Mouse (Mus musculus): ENCODE data around the gene Cdc37l1. TPM values are rescaled to one million over a fixed set of nuclear protein-coding genes. Genes with fewer than 3 reads are reported as not detected.

Gene Cdc37l1
- polyA plus RNA-seq (2014; fragmentation: Nextera tagmentation; extraction: Ambion mirVana): 51.5 and 51.7 TPM in 2 replicates

DNA sequence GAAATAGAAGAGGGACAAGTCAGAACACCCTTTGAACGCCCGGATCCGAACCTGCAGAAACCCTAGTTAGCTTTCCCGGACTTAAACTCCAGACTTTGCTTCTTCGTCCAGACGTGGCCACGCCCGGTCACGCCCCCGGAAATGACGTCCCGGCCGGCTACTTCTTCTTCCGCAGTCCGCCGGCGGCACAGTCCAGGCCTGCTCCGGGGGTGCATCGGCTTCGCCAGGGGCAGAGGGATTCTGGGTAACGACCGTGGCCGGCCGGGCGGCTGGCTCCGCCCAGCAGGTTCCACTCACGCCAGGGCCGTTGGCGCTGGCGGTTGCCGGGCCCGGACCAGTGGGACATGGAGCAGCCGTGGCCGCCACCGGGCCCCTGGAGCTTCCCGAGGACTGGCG is at the start of gene Cdc37l1:
Cdc37l1 (plus strand) TSS at position 159 of the 396 bp plus-strand sequence.
- Histone ChIP-seq H3K9me3 (ENCODE audit: control insufficient read depth, low read length) (no peaks in the 10 kb centered on the region), H3K36me3 (ENCODE audit: control insufficient read depth, insufficient read depth, low read length) (no peaks in the 10 kb centered on the region), H3K4me2 (replicated peaks; ENCODE audit: low read depth, low read length) (peak within 1 kb of the TSS; percentile 38), H3K9ac (ENCODE audit: low read depth, low read length) (peak within 1 kb of the TSS; percentile 76), H3K27ac (ENCODE audit: low read depth, low read length) (peak within 1 kb of the TSS; percentile 38), H3K27me3 (ENCODE audit: control insufficient read depth, insufficient read depth, low read length) (no peaks in the 10 kb centered on the region), H3K4me3 (ENCODE audit: low read depth, low read length) (peak within 1 kb of the TSS; percentile 63), H3K4me1 (replicated peaks; ENCODE audit: control insufficient read depth, insufficient read depth, low read length) (0 out of 2 replicates have a peak, but pooled peaks cover 2% of the 10 kb centered on the region)
- WGBS: under 1% methylated on average over 27 of the region's 37 CpGs
- DNase-seq (ENCODE audit: low spot score): peak; percentile 98
- peak; percentile 98 for ATAC-seq (ENCODE audit: low FRiP score)

DNA sequence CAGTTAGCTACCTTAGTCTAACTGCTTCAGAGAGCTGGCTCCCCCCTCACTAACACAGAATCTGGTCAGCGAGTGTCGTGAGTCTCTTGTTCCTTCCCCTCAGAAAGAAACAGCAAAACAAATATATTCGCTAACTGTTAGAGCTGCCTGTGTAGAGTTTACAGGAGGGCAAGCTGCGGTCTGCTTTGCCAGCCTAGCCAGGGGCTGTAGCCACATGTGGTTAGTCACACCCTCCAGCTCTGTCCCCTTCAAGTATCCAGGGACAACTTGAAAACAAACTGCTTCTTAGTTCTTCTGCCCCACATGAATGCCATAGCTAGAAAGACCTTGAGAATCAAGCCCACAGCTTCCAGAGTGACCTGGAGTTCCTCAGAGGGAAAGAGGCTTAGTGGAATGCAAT is 48.9 kb upstream of the Cdc37l1 start:
- no peak overlapping the region for H3K9ac ChIP-seq (ENCODE audit: low read depth, low read length)
- no peaks in the 10 kb centered on the region for H3K27me3 ChIP-seq (ENCODE audit: control insufficient read depth, insufficient read depth, low read length)
- DNase-seq (ENCODE audit: low spot score) (no peak), ATAC-seq (ENCODE audit: low FRiP score) (no peak)
- no peak overlapping the region for H3K27ac ChIP-seq (ENCODE audit: low read depth, low read length)
- no peaks in the 10 kb centered on the region for H3K4me1 ChIP-seq (replicated peaks; ENCODE audit: control insufficient read depth, insufficient read depth, low read length)
- no peak overlapping the region for H3K4me3 ChIP-seq (ENCODE audit: low read depth, low read length)
- no peaks in the 10 kb centered on the region for H3K9me3 ChIP-seq (ENCODE audit: control insufficient read depth, low read length)
- no peak overlapping the region for H3K4me2 ChIP-seq (replicated peaks; ENCODE audit: low read depth, low read length)
- 67% methylated on average over 4 of the region's 4 CpGs for WGBS
- no peaks in the 10 kb centered on the region for H3K36me3 ChIP-seq (ENCODE audit: control insufficient read depth, insufficient read depth, low read length)

DNA sequence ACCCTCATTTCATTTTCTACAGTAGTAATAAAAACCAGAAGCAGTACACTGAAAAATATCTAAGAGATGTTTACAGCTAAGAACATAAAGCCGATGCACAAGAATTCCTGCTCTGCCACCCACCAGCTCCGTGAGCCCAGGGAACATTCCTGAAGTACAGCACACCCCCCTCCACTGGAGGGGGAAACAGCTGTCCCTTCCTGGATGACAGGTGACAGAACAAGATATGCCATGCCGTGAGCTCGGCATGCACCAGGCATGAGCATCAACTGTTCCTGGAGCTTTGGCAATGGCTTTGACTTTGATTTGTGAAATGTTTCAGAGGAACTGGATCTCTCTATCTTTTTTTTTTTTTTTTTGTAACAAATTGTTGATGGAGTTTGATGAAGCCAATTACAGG is 43.4 kb upstream of the Cdc37l1 start:
- no peaks in the 10 kb centered on the region for H3K9me3 ChIP-seq (ENCODE audit: control insufficient read depth, low read length)
- no peak overlapping the region for H3K9ac ChIP-seq (ENCODE audit: low read depth, low read length)
- ATAC-seq (ENCODE audit: low FRiP score) (no peak), DNase-seq (ENCODE audit: low spot score) (no peak)
- no peak overlapping the region for H3K4me3 ChIP-seq (ENCODE audit: low read depth, low read length)
- H3K36me3 ChIP-seq (ENCODE audit: control insufficient read depth, insufficient read depth, low read length): no peaks in the 10 kb centered on the region
- no peaks in the 10 kb centered on the region for H3K4me1 ChIP-seq (replicated peaks; ENCODE audit: control insufficient read depth, insufficient read depth, low read length)
- WGBS: 73% methylated on average over 4 of the region's 4 CpGs
- H3K4me2 ChIP-seq (replicated peaks; ENCODE audit: low read depth, low read length): no peak overlapping the region
- H3K27me3 ChIP-seq (ENCODE audit: control insufficient read depth, insufficient read depth, low read length): no peaks in the 10 kb centered on the region
- no peak overlapping the region for H3K27ac ChIP-seq (ENCODE audit: low read depth, low read length)

DNA sequence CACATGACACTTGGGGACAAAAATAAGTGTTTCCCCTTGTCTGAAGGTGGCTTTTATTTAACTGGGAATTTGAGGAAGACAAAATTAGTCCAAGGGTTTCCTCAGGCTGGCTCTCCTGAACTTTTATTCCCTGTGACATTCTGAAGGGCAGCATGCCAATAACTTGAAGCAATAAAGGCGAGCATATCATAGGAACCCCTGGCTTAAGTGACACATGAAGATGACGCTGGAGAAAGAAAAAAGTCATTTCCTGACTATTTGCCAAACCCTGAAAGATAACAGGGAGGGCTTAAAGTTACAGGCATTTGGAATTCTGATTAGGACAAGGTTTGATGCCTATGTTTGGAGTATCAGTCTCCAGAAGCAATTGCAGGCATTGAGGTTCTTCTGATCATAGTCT is 42.8 kb upstream of the Cdc37l1 start:
- Histone ChIP-seq H3K27me3 (ENCODE audit: control insufficient read depth, insufficient read depth, low read length) (no peaks in the 10 kb centered on the region), H3K36me3 (ENCODE audit: control insufficient read depth, insufficient read depth, low read length) (no peaks in the 10 kb centered on the region), H3K9ac (ENCODE audit: low read depth, low read length) (no peak overlapping the region), H3K4me3 (ENCODE audit: low read depth, low read length) (no peak overlapping the region), H3K4me1 (replicated peaks; ENCODE audit: control insufficient read depth, insufficient read depth, low read length) (no peaks in the 10 kb centered on the region), H3K9me3 (ENCODE audit: control insufficient read depth, low read length) (no peaks in the 10 kb centered on the region), H3K4me2 (replicated peaks; ENCODE audit: low read depth, low read length) (no peak overlapping the region), H3K27ac (ENCODE audit: low read depth, low read length) (no peak overlapping the region)
- 75% methylated on average over 2 of the region's 2 CpGs for WGBS
- no peak for DNase-seq (ENCODE audit: low spot score)
- ATAC-seq (ENCODE audit: low FRiP score): no peak

DNA sequence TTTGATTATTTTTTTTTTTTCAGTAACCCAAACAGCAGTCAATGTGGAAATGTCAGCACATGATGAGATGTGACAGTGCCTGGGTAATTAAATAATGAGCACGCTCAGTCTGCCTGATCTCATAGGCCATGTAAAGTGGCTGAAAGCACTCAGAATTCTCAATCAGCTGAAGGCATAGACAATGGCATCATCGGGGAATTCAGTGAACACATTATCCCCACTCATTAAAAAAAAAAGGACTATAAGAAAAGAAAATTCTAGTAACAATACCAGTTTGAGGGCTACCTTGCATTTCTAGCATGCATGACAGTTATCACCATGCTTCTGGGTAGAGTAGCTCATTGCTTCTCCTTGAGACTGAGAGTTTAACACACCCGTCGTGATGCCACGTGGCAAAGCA is 38.9 kb upstream of the Cdc37l1 start:
- H3K4me2 ChIP-seq (replicated peaks; ENCODE audit: low read depth, low read length): no peak overlapping the region
- DNase-seq (ENCODE audit: low spot score) (no peak), ATAC-seq (ENCODE audit: low FRiP score) (no peak)
- no peaks in the 10 kb centered on the region for H3K36me3 ChIP-seq (ENCODE audit: control insufficient read depth, insufficient read depth, low read length)
- no peak overlapping the region for H3K4me3 ChIP-seq (ENCODE audit: low read depth, low read length)
- H3K27ac ChIP-seq (ENCODE audit: low read depth, low read length): no peak overlapping the region
- no peaks in the 10 kb centered on the region for H3K27me3 ChIP-seq (ENCODE audit: control insufficient read depth, insufficient read depth, low read length)
- H3K4me1 ChIP-seq (replicated peaks; ENCODE audit: control insufficient read depth, insufficient read depth, low read length): no peaks in the 10 kb centered on the region
- whole genome bisulfite sequencing: 77% methylated on average over 5 of the region's 5 CpGs
- no peaks in the 10 kb centered on the region for H3K9me3 ChIP-seq (ENCODE audit: control insufficient read depth, low read length)
- H3K9ac ChIP-seq (ENCODE audit: low read depth, low read length): no peak overlapping the region

DNA sequence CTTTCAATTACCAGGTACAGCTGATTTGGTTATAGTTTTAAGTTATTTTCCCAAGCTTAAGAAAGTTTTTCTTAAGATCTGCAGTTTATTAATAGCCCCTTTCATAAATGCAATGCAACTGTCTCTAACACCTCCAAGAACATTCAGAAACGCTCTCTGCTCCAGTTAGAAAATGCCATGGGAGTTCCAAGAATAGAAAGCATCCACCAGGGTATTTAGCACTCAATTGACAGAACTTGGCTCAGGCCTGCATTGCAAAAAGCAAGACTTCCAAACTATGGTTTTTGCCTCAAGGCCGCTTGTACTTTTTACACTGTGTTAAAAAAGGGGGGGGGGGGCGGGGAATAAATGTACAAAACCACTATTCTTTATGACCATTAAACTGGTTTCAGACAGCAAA is 27.0 kb upstream of the Cdc37l1 start:
- WGBS: 52% methylated on average over 3 of the region's 3 CpGs
- DNase-seq (ENCODE audit: low spot score) (no peak), ATAC-seq (ENCODE audit: low FRiP score) (no peak)
- H3K27me3 ChIP-seq (ENCODE audit: control insufficient read depth, insufficient read depth, low read length): 0 out of 2 replicates have a peak, but pooled peaks cover 2% of the 10 kb centered on the region
- H3K4me1 ChIP-seq (replicated peaks; ENCODE audit: control insufficient read depth, insufficient read depth, low read length): peaks cover 2% of the 10 kb centered on the region; the same call in 1 of the 2 replicates
- no peak overlapping the region for H3K27ac ChIP-seq (ENCODE audit: low read depth, low read length)
- no peak overlapping the region for H3K4me2 ChIP-seq (replicated peaks; ENCODE audit: low read depth, low read length)
- no peak overlapping the region for H3K9ac ChIP-seq (ENCODE audit: low read depth, low read length)
- H3K4me3 ChIP-seq (ENCODE audit: low read depth, low read length): no peak overlapping the region
- H3K36me3 ChIP-seq (ENCODE audit: control insufficient read depth, insufficient read depth, low read length): no peaks in the 10 kb centered on the region
- H3K9me3 ChIP-seq (ENCODE audit: control insufficient read depth, low read length): no peaks in the 10 kb centered on the region

DNA sequence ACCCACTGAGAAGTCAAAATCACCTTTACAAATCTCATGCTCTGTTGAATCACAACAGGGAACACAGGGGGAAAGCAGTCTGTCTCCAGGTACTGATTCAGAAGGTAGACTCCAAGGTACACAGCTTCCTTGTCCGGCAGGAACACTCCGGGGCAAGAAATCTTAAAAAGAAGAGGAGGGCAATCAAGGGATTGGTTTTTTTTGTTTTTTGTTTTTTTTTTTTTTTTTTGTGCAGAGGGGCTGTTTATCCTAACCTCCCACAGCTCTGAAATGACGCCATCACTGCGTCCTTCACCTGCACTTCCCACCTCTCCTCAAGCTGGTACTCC is 26.7 kb upstream of the Cdc37l1 start:
- no peak overlapping the region for H3K27ac ChIP-seq (ENCODE audit: low read depth, low read length)
- H3K9me3 ChIP-seq (ENCODE audit: control insufficient read depth, low read length): no peaks in the 10 kb centered on the region
- DNase-seq (ENCODE audit: low spot score): no peak
- H3K27me3 ChIP-seq (ENCODE audit: control insufficient read depth, insufficient read depth, low read length): 0 out of 2 replicates have a peak, but pooled peaks cover 2% of the 10 kb centered on the region
- H3K4me2 ChIP-seq (replicated peaks; ENCODE audit: low read depth, low read length): peak overlapping the region; percentile 83
- WGBS: 2% methylated on average over 4 of the region's 4 CpGs
- peak overlapping the region; percentile 88; the same call in 1 of the 2 replicates for H3K9ac ChIP-seq (ENCODE audit: low read depth, low read length)
- peak overlapping the region; percentile 77 for H3K4me3 ChIP-seq (ENCODE audit: low read depth, low read length)
- no peaks in the 10 kb centered on the region for H3K36me3 ChIP-seq (ENCODE audit: control insufficient read depth, insufficient read depth, low read length)
- H3K4me1 ChIP-seq (replicated peaks; ENCODE audit: control insufficient read depth, insufficient read depth, low read length): peaks cover 2% of the 10 kb centered on the region; the same call in 1 of the 2 replicates
- no peak for ATAC-seq (ENCODE audit: low FRiP score)

DNA sequence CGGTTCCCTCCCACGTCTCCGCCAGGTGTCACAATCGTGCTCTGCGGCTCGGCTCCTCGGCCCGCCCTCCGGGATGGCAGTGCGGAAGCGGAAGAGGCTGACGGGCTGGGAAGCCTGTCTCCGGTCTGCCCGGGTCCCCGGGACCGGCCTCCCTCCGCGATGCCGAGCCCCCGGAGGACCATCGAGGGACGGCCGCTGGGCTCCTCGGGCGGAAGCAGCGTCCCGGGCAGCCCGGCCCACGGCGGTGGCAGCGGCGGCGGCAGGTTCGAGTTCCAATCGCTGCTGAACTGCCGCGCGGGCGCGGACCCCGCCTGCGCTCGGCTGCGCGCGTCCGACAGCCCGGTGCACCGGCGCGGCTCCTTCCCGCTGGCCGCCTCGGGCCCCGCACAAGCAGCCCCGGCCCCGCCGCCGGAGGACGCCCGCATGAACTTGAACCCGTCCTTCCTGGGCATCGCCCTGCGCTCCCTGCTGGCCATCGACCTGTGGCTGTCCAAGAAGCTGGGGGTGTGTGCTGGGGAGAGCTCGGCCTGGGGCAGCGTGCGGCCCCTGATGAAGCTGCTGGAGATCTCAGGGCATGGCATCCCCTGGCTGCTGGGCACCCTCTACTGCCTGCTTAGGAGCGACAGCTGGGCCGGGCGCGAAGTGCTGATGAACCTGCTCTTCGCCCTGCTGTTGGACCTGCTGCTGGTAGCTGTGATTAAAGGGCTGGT is 26.2 kb upstream of the Cdc37l1 start, which contains the start of gene Plpp6:
Plpp6 (plus strand) TSS at position 112 of the 710 bp plus-strand sequence.
- WGBS: 0% methylated on average over 65 of the region's 73 CpGs
- DNase-seq (ENCODE audit: low spot score) (peak; percentile 76), ATAC-seq (ENCODE audit: low FRiP score) (peak; percentile 82)
- H3K4me2 ChIP-seq (replicated peaks; ENCODE audit: low read depth, low read length): peak within 1 kb of the TSS; percentile 83
- 0 out of 2 replicates have a peak within 1 kb of the TSS, but pooled peaks have one; percentile 39 for H3K27ac ChIP-seq (ENCODE audit: low read depth, low read length)
- peak within 1 kb of the TSS; percentile 77 for H3K4me3 ChIP-seq (ENCODE audit: low read depth, low read length)
- H3K9ac ChIP-seq (ENCODE audit: low read depth, low read length): peak within 1 kb of the TSS; percentile 88
- H3K4me1 ChIP-seq (replicated peaks; ENCODE audit: control insufficient read depth, insufficient read depth, low read length): peaks cover 2% of the 10 kb centered on the region; the same call in 1 of the 2 replicates
- no peaks in the 10 kb centered on the region for H3K36me3 ChIP-seq (ENCODE audit: control insufficient read depth, insufficient read depth, low read length)
- H3K27me3 ChIP-seq (ENCODE audit: control insufficient read depth, insufficient read depth, low read length): 0 out of 2 replicates have a peak, but pooled peaks cover 2% of the 10 kb centered on the region
- H3K9me3 ChIP-seq (ENCODE audit: control insufficient read depth, low read length): no peaks in the 10 kb centered on the region

DNA sequence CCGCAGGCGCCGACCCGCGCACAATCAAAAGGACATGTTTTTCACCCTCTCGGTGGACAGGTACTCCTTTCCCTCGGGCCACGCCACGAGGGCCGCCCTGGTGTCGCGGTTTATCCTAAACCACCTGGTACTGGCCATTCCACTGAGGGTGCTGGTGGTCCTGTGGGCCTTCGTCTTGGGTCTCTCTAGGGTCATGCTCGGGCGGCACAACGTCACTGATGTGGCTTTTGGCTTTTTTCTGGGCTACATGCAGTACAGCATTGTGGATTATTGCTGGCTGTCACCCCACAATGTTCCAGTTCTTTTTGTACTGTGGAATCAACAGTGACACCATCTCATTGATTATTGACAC is 25.6 kb upstream of the Cdc37l1 start:
- Histone ChIP-seq H3K27ac (ENCODE audit: low read depth, low read length) (no peak overlapping the region), H3K4me1 (replicated peaks; ENCODE audit: control insufficient read depth, insufficient read depth, low read length) (peaks cover 2% of the 10 kb centered on the region; the same call in 1 of the 2 replicates), H3K27me3 (ENCODE audit: control insufficient read depth, insufficient read depth, low read length) (0 out of 2 replicates have a peak, but pooled peaks cover 2% of the 10 kb centered on the region), H3K9me3 (ENCODE audit: control insufficient read depth, low read length) (no peaks in the 10 kb centered on the region), H3K9ac (ENCODE audit: low read depth, low read length) (peak overlapping the region; percentile 88), H3K4me3 (ENCODE audit: low read depth, low read length) (peak overlapping the region; percentile 77), H3K36me3 (ENCODE audit: control insufficient read depth, insufficient read depth, low read length) (no peaks in the 10 kb centered on the region), H3K4me2 (replicated peaks; ENCODE audit: low read depth, low read length) (peak overlapping the region; percentile 83)
- peak; percentile 28; the same call in 1 of the 2 replicates for ATAC-seq (ENCODE audit: low FRiP score)
- no peak for DNase-seq (ENCODE audit: low spot score)
- 5% methylated on average over 16 of the region's 16 CpGs for WGBS

All from hindbrain, embryonic 11.5 days (tissue).